Mouse (Mus musculus): ENCODE measurements around the gene Olfr143. TPM values are rescaled to one million over a fixed set of nuclear protein-coding genes. Genes with fewer than 3 reads are reported as not detected.

The Olfr143 gene
- not detected for polyA plus RNA-seq (2017; shearing (Covaris generic))

GRCm38 (mm10) chr9:38252474-38252873, at the start of gene Olfr143:
Gene Olfr143, plus strand, starts transcription at chr9:38252774.

GRCm38 (mm10) chr9:38208065-38208464, 44.5 kb upstream of the Olfr143 start, which contains the start of gene Olfr893:
Gene Olfr893, plus strand, starts transcription at chr9:38208365.

GRCm38 (mm10) chr9:38217755-38218154, 34.8 kb upstream of the Olfr143 start, which contains the start of gene Olfr894:
Gene Olfr894, plus strand, starts transcription at chr9:38218055.

GRCm38 (mm10) chr9:38267551-38267950, 15.0 kb downstream of the Olfr143 start, which contains the start of gene Olfr895:
Gene Olfr895, plus strand, starts transcription at chr9:38267851.

GRCm38 (mm10) chr9:38290807-38291206, 38.2 kb downstream of the Olfr143 start, which contains the start of gene Olfr896-ps1:
Gene Olfr896-ps1, plus strand, starts transcription at chr9:38291107.

Other genes with a start within 250 kb of the Olfr143 start
- gene Olfr883, start 227.0 kb upstream of the Olfr143 start, polyA plus RNA-seq (2017; shearing (Covaris generic)) = not detected
- gene Olfr884, start 206.2 kb upstream of the Olfr143 start, polyA plus RNA-seq (2017; shearing (Covaris generic)) = not detected
- gene Olfr885, start 191.5 kb upstream of the Olfr143 start, polyA plus RNA-seq (2017; shearing (Covaris generic)) = not detected
- not detected for gene Olfr887, start 168.7 kb upstream of the Olfr143 start, polyA plus RNA-seq (2017; shearing (Covaris generic))
- gene Olfr888, start 144.6 kb upstream of the Olfr143 start, polyA plus RNA-seq (2017; shearing (Covaris generic)) = not detected
- gene Olfr889, start 137.6 kb upstream of the Olfr143 start, polyA plus RNA-seq (2017; shearing (Covaris generic)) = not detected
- not detected for gene Olfr890, start 110.3 kb upstream of the Olfr143 start, polyA plus RNA-seq (2017; shearing (Covaris generic))
- not detected for gene Olfr891, start 72.0 kb upstream of the Olfr143 start, polyA plus RNA-seq (2017; shearing (Covaris generic))
- gene Olfr893, start 44.4 kb upstream of the Olfr143 start, polyA plus RNA-seq (2017; shearing (Covaris generic)) = not detected
- not detected for gene Olfr894, start 34.7 kb upstream of the Olfr143 start, polyA plus RNA-seq (2017; shearing (Covaris generic))
- not detected for gene Olfr895, start 15.1 kb downstream of the Olfr143 start, polyA plus RNA-seq (2017; shearing (Covaris generic))
- gene Olfr896-ps1, start 38.3 kb downstream of the Olfr143 start, polyA plus RNA-seq (2017; shearing (Covaris generic)) = not detected
- not detected for gene Olfr25, start 76.3 kb downstream of the Olfr143 start, polyA plus RNA-seq (2017; shearing (Covaris generic))
- gene Olfr898, start 95.6 kb downstream of the Olfr143 start, polyA plus RNA-seq (2017; shearing (Covaris generic)) = not detected
- gene Olfr250, start 114.1 kb downstream of the Olfr143 start, polyA plus RNA-seq (2017; shearing (Covaris generic)) = 0.12 TPM
- gene Olfr251, start 124.3 kb downstream of the Olfr143 start, polyA plus RNA-seq (2017; shearing (Covaris generic)) = not detected
- gene Olfr147, start 148.9 kb downstream of the Olfr143 start, polyA plus RNA-seq (2017; shearing (Covaris generic)) = not detected
- not detected for gene Olfr901, start 176.7 kb downstream of the Olfr143 start, polyA plus RNA-seq (2017; shearing (Covaris generic))
- gene Olfr902, start 194.9 kb downstream of the Olfr143 start, polyA plus RNA-seq (2017; shearing (Covaris generic)) = not detected
- not detected for gene Olfr904, start 210.4 kb downstream of the Olfr143 start, polyA plus RNA-seq (2017; shearing (Covaris generic))
- gene Olfr905, start 218.3 kb downstream of the Olfr143 start, polyA plus RNA-seq (2017; shearing (Covaris generic)) = 0.11 TPM
- gene Olfr906, start 234.3 kb downstream of the Olfr143 start, polyA plus RNA-seq (2017; shearing (Covaris generic)) = not detected
- not detected for gene Olfr907, start 243.0 kb downstream of the Olfr143 start, polyA plus RNA-seq (2017; shearing (Covaris generic))